Mouse (Mus musculus): ENCODE results near the gene Mapre3. TPM values are rescaled to one million over a fixed set of nuclear protein-coding genes. Genes with fewer than 3 reads are reported as not detected.

Gene Mapre3
- polyA plus RNA-seq, 1 experiment from 2014 or later, result 15.6 TPM

DNA sequence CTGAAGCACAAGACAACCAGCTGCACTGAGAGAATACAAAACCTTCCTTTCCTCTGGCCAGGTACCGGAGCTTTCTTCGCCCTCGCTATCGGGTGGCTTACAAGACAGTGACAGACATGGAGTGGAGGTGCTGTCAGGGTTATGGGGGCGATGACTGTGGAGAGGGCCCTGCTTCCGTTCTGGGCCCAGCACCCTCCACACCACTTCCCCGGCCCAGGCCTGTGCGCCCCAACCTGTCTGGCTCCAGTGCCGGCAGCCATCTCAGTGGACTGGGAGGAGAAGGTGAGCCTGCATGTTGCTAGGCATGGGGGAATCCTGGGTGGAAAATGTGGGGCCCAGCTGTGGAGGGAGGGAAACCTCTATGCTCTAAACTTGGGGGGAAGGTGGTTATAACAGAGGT, 101.0 kb downstream of the Mapre3 start:
- peak overlapping the region; percentile 87 for H3K27ac ChIP-seq
- WGBS, result 66% methylated on average over 9 of the region's 9 CpGs
- H3K9me3 ChIP-seq, result no peaks in the 10 kb centered on the region
- H3K27me3 ChIP-seq (ENCODE audit: poor library complexity, severe bottlenecking), result no peaks in the 10 kb centered on the region; the same call in 1 of the 2 replicates
- no peak for DNase-seq (ENCODE audit: extremely low spot score, low spot score)
- peak overlapping the region; percentile 44 for H3K4me3 ChIP-seq
- peaks cover 37% of the 10 kb centered on the region for H3K36me3 ChIP-seq (replicated peaks)
- peaks cover 84% of the 10 kb centered on the region for H3K4me1 ChIP-seq

Other genes with a start within 250 kb of the Mapre3 start
- 0.05 and 0.14 TPM in 2 replicates for gene Kcnk3, start 226.5 kb upstream of the Mapre3 start, polyA plus RNA-seq (2016; fragmentation: Nextera tagmentation; extraction: Ambion mirVana)
- gene Slc35f6, start 166.7 kb upstream of the Mapre3 start, polyA plus RNA-seq (2016; fragmentation: Nextera tagmentation; extraction: Ambion mirVana), result 25.9 and 27.2 TPM in 2 replicates
- 439 and 473 TPM in 2 replicates for gene Cenpa, start 147.9 kb upstream of the Mapre3 start, polyA plus RNA-seq (2016; fragmentation: Nextera tagmentation; extraction: Ambion mirVana)
- gene Dpysl5, start 103.1 kb upstream of the Mapre3 start, polyA plus RNA-seq (2016; fragmentation: Nextera tagmentation; extraction: Ambion mirVana), result 61.5 and 64.0 TPM in 2 replicates
- gene Tmem214, start 53.4 kb downstream of the Mapre3 start, polyA plus RNA-seq (2016; fragmentation: Nextera tagmentation; extraction: Ambion mirVana), result 62.3 and 63.2 TPM in 2 replicates
- gene Agbl5, start 74.1 kb downstream of the Mapre3 start, polyA plus RNA-seq (2016; fragmentation: Nextera tagmentation; extraction: Ambion mirVana), result 19.9 and 20.1 TPM in 2 replicates
- 392 and 397 TPM in 2 replicates for gene Ost4, start 93.1 kb downstream of the Mapre3 start, polyA plus RNA-seq (2016; fragmentation: Nextera tagmentation; extraction: Ambion mirVana)
- 78.2 and 78.3 TPM in 2 replicates for gene Emilin1, start 98.8 kb downstream of the Mapre3 start, polyA plus RNA-seq (2016; fragmentation: Nextera tagmentation; extraction: Ambion mirVana)
- gene Khk, start 106.8 kb downstream of the Mapre3 start, polyA plus RNA-seq (2016; fragmentation: Nextera tagmentation; extraction: Ambion mirVana), result 7.8 and 8.9 TPM in 2 replicates
- 4.8 and 5.0 TPM in 2 replicates for gene Cgref1, start 130.9 kb downstream of the Mapre3 start, polyA plus RNA-seq (2016; fragmentation: Nextera tagmentation; extraction: Ambion mirVana)
- gene Preb, start 145.7 kb downstream of the Mapre3 start, polyA plus RNA-seq (2016; fragmentation: Nextera tagmentation; extraction: Ambion mirVana), result 141 and 142 TPM in 2 replicates
- gene Tcf23, start 154.0 kb downstream of the Mapre3 start, polyA plus RNA-seq (2016; fragmentation: Nextera tagmentation; extraction: Ambion mirVana), result not detected in 2 replicates
- gene Atraid, start 233.7 kb downstream of the Mapre3 start, polyA plus RNA-seq (2016; fragmentation: Nextera tagmentation; extraction: Ambion mirVana), result 71.5 and 74.8 TPM in 2 replicates
- gene Slc5a6, start 234.3 kb downstream of the Mapre3 start, polyA plus RNA-seq (2016; fragmentation: Nextera tagmentation; extraction: Ambion mirVana), result 10.7 and 12.7 TPM in 2 replicates
- 76.4 and 79.3 TPM in 2 replicates for gene Cad, start 240.1 kb downstream of the Mapre3 start, polyA plus RNA-seq (2016; fragmentation: Nextera tagmentation; extraction: Ambion mirVana)